Mouse (Mus musculus) embryo, embryonic 10.5 days (tissue): ENCODE results near the gene Tmem230.

Source experiments
- DNase-seq: peaks from one replicate; pipeline ENCODE4 v3.0.0-alpha.2; 2015; ENCODE audit warnings: low spot score

The Tmem230 gene

DNA sequence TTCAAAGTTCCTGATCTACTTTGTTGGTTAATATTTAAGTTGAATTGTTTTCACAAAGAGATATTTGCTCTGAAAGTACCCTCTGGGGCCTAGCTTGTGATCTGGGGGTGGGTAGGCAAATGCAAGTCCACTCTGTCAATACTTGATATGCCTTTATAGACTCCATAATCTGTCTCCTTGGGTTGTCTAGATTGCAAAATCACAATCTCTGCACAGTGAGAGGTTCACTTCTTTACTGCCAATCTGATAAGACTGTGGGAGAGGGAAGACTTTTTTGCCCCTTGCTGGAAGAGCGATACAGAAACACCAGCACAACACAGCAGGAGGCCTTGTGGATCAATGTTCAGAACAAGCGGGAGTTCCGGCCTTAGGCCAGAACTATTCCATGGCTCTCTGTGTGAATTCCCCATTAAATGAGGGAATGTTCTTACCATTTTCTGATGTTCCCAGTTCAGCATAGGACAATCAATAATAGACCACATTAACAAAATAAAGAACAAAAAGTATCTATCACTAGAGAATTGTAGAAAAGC lies 15.1 kb downstream of the Tmem230 start:
- no peak for DNase-seq

GRCm38 (mm10) chr2:132224359-132224758 lies 23.2 kb downstream of the Tmem230 start:
- no peak for DNase-seq

DNA sequence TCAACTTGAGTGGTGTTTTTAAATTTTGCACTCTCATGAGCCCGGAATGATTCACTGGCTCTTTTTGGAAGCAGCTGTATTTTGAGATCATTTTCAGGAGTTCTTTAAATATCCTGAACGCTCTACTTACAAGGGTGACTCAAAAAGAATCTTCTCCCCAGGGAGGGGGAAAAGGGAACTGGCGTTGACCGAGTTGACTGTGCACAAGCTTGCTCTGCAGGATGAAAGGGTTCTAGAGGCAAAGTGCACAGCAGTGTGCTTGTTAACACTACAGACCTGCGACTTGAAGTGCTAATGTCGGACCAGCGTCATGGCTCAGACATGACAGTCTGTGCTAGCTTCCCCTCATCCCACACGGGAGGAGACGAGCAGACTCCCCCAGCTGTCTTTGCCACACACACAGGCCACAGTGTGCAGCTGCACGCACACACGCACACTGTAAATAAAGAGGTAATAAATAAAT lies 26.0 kb downstream of the Tmem230 start:
- DNase-seq, result no peak

GRCm38 (mm10) chr2:132211995-132212656 lies 35.5 kb downstream of the Tmem230 start:
- no peak for DNase-seq

- no peak for DNase-seq
Observed at GRCm38 (mm10) chr2:132210806-132211312, 36.7 kb downstream of the Tmem230 start.

DNA sequence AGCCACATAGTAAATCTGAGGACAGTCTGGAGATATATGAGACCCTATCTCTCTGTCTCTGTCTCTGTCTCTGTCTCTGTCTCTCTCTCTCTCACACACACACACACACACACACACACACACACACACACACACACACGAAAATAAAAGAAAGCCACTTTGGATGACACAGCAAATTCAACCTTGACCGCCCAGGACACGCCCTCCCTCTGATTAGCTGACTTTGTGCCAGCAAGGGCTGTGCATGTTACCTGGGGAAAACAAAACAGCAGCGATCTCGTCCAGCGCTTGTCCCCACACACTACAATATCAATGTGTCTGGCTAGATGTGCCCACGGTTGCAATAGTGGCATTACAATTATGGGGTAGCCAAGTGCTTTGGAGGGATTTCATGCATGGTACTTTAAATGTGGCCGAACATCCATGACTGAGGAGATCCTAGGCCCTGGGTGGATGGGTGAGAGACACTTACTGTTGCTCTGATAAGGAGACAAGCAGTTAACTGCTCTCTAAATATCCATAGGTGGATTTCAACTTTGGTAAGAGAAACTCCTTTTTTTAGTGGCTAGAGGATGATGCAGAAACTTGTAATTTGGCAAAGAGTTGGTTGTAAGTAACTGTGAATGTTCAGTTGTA lies 39.2 kb downstream of the Tmem230 start:
- DNase-seq, result peak; percentile 4

GRCm38 (mm10) chr2:132206316-132206881 lies 41.2 kb downstream of the Tmem230 start:
- DNase-seq, result no peak

- no peak for DNase-seq
Observed at GRCm38 (mm10) chr2:132205549-132205948, 42.1 kb downstream of the Tmem230 start.

DNA sequence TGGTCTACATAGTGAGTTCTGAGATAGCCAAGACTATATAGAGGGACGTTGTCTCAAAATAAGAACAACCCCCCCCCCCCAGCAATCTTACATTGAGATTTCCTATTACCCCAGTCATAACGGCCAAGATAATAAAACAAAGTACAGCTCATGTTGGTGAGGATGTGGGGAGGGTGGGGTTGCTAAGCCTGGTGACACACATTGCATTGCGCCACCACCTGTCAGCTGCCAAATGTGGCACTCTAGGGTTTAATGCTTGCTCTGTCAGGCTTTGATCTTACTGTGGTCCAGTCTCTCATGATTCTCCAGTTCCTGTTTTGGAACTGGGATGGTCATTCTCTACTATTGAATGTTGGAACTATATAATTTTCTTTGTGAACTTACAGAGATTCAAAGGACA lies 43.8 kb downstream of the Tmem230 start:
- DNase-seq, result no peak

GRCm38 (mm10) chr2:132203186-132203585 lies 44.4 kb downstream of the Tmem230 start:
- no peak for DNase-seq

DNA sequence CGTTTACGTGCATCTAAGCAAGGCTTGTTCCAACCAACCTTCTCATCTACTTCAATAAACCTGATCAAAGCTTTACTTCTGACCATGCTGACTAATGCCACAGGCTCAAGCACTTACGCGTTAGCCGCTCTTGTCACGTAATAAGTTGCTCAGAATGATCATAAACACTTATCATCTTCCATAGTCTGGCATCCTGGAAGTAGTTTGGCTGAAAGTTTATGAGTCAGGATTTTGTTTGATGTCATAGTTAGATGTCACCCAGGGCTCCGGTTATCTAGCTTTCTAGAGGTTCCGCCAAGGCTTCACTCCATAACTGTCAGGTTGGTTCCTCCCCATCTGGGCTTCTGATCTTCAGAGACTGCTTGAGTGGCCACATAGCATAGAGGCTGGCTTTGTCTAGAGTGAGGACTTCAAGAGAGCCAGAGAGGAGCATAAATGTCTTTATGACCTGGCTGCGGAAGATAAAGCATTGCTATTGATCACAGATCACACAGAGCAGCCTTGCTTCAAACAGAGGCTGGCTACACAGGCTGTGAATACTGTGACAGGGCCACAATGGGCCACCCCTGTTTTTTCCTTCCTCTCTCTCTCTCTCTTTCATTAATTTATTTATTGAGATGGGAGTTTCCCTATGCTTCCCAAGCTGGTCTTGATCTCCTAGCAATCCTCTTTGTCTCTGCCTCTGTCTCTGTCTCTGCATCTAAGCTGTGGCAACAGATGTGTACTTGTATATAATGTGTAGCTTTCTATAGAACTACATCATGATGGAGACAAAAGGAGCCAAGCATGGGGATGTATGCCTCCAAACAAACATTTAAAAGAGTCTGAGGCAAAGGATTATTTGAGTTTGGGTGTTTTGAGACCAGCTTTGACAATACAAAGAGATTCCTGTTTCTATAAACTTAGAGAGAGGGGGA lies 49.3 kb downstream of the Tmem230 start:
- peak; percentile 19 for DNase-seq

DNA sequence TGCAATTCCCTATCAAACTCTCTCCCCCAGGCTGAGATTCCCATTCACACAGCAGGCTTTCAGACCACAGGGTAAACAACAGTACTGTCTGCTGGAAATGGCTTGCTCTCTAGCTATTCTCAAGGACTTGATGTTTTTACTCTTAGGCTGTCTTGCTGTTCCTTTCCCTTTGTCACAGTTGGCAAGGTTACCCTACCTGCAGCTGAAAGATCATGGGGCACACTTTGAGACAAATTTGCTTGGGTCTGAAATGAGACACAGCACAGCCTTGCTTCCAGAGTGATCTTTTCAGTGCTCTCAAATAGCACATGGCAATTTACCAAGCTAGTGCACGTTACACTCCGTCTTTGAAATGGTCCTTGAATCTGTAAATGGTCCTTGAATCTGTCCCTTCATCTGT lies 52.0 kb downstream of the Tmem230 start:
- DNase-seq, result no peak

GRCm38 (mm10) chr2:132190602-132191161 lies 56.9 kb downstream of the Tmem230 start:
- DNase-seq, result no peak
